ENCODE assay signal across 23 mouse cellular contexts in the genomic region with DNA sequence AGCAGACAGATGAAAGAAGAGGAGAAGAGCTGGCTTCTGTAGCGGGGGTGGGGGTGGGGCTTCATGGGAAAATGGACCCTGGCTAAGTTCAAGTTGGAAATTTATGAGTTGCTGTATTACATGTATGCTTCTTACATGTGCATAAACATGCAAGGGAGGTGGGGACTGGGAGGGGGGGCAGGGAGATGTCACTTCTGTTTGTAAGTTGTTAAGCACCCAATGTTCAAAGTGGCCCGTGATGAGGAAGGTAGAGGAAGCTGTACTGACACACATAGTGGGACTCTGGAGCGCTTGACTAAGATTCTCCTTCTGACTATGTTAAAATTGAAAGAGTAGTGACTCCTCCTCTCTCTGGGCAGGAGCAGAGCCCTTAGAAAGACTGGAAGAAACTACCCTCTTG.
"Had no signal": no experiment of that assay in that cellular context is flagged by ENCODE, and none has a peak within 500 bp of the region (broad histone marks: within the 10 kb centered on the region; RNA-seq: fewer than 3 reads in every experiment).

No protein-coding gene starts in this region.

- DNase-seq: gastrocnemius, postnatal 14 days; gastrocnemius, postnatal 36 days; heart, adult 11 months; heart, adult 2 months; heart, postnatal 10 days; heart, postnatal 36 days; kidney, adult 11 months; kidney, adult 2 months; kidney, adult 9 months; kidney, postnatal 14 days; kidney, postnatal 36 days; layer of hippocampus, adult 9-11 months; layer of hippocampus, postnatal 36 days; left cerebral cortex, postnatal 4 days had no signal

- H3K4me3 ChIP-seq: heart, adult 2 months; heart, embryonic 12.5 days; hindbrain, embryonic 13.5 days; hindbrain, embryonic 15.5 days; kidney, embryonic 15.5 days; limb, embryonic 13.5 days; limb, embryonic 15.5 days had no signal

- H3K4me1 ChIP-seq: limb, embryonic 15.5 days had no signal

- H3K36me3 ChIP-seq: heart, embryonic 12.5 days; hindbrain, embryonic 13.5 days; hindbrain, embryonic 15.5 days; kidney, embryonic 15.5 days; limb, embryonic 13.5 days; limb, embryonic 15.5 days had no signal

- H3K9me3 ChIP-seq: heart, embryonic 12.5 days; hindbrain, embryonic 13.5 days; hindbrain, embryonic 15.5 days; kidney, embryonic 15.5 days; limb, embryonic 13.5 days; limb, embryonic 15.5 days had no signal

- ATAC-seq: hindbrain, postnatal 0 days; intestine, embryonic 16.5 days had no signal

- H3K27me3 ChIP-seq: heart, embryonic 12.5 days; hindbrain, embryonic 13.5 days; hindbrain, embryonic 15.5 days; kidney, embryonic 15.5 days; limb, embryonic 15.5 days had no signal

- H3K9ac ChIP-seq: heart, embryonic 12.5 days; hindbrain, embryonic 13.5 days; hindbrain, embryonic 15.5 days; kidney, embryonic 15.5 days; limb, embryonic 13.5 days; limb, embryonic 15.5 days had no signal

- H3K27ac ChIP-seq: heart, adult 2 months; hindbrain, postnatal 0 days; kidney, embryonic 15.5 days; kidney, postnatal 0 days; limb, embryonic 13.5 days; limb, embryonic 15.5 days had no signal

- H3K4me2 ChIP-seq: heart, embryonic 12.5 days; hindbrain, embryonic 13.5 days; hindbrain, embryonic 15.5 days; kidney, embryonic 15.5 days; limb, embryonic 13.5 days; limb, embryonic 15.5 days had no signal
